Mouse (Mus musculus): ENCODE results near the gene Smim22.

DNA sequence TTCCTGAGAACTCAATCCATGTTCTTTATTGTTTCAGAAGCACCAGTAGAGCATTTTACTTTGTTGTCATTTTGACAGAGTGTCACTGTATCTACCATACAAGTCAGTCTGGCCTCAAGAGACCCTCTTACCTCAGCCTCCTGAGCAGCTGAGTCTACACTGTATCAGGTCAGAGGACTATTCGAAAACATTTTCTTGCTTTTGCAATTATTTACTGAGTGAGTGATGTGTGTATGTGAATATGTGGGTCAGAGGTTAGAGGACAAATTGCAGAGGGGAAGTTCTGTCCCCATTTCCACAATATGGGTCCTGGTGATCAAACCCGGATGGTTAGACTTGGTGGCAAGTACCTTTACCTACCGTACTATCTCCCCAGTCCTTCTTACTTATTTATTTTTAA is 16.9 kb downstream of the Smim22 start:
- TF ChIP-seq POLR2A (IDR thresholded peaks at IDR 0.05; ENCODE audit: low read depth, low read length) (no peak), CTCF (conservative IDR thresholded peaks at IDR 0.05; ENCODE audit: insufficient read depth, insufficient read length, low read depth, low read length) (no peak)

Measured in kidney, adult 2 months (tissue).